21 mouse cellular contexts compared by ENCODE assay signal in the genomic region with DNA sequence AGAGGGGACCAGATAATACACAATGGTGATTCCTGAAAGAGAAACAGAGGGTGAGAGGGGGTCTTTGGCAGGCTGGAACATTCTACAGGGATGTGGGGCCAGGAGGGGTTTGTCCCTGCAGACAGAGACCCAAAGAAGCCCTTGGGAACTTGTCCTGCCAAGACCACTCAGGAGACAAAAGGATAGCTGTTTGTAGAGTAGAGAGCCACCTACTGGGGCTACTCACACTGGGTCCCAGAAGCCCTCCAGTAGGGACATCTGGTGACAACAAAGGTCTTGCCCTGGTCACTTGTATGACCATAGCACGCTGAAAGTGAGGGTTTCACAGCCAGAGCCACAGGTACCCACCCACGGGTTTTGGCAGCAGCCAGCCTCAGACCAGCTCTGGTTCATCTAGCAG. TPM values are rescaled to one million over a fixed set of nuclear protein-coding genes. Genes with fewer than 3 reads are reported as not detected.
DNase-seq lines count a peak whose midpoint lies in the region; ATAC-seq and TF ChIP-seq lines count a peak whose summit lies in the region.
"Had no signal": no experiment of that assay in that cellular context is flagged by ENCODE, and none has a peak within 500 bp of the region (broad histone marks: within the 10 kb centered on the region; RNA-seq: fewer than 3 reads in every experiment).

No protein-coding gene starts in this region.

- no peaks in the 10 kb centered on the region for H3K4me1 ChIP-seq in hindbrain, postnatal 0 days (ENCODE audit: insufficient read depth, low read length)
- peaks cover 2% of the 10 kb centered on the region; the same call in 1 of the 2 replicates for H3K4me1 ChIP-seq in hindbrain, embryonic 11.5 days (replicated peaks; ENCODE audit: control insufficient read depth, insufficient read depth, low read length)
- peaks cover 12 to 29% of the 10 kb centered on the region in 2 experiments for H3K4me1 ChIP-seq in CH12.LX (ENCODE audit: control insufficient read depth in 1 of 2, insufficient read depth in 2 of 2)
- H3K4me1 ChIP-seq in liver, embryonic 14.5 days (replicated peaks; ENCODE audit: control insufficient read depth in 2 of 2, insufficient read depth in 2 of 2, low read length in 1 of 2), result peaks cover 21 to 30% of the 10 kb centered on the region in 2 experiments

- WGBS in hindbrain, postnatal 0 days, result 55% methylated on average over 2 of the region's 2 CpGs
- WGBS in hindbrain, embryonic 11.5 days, result 51% methylated on average over 2 of the region's 2 CpGs
- WGBS in liver, embryonic 14.5 days (ENCODE audit: insufficient replicate concordance), result 35% methylated on average over 2 of the region's 2 CpGs

- H3K4me3 ChIP-seq in gastrocnemius, adult 2 months, result no peak overlapping the region
- H3K4me3 ChIP-seq in hindbrain, postnatal 0 days (ENCODE audit: low read length), result no peak overlapping the region
- H3K4me3 ChIP-seq in hindbrain, embryonic 11.5 days (ENCODE audit: low read depth, low read length), result no peak overlapping the region
- no peak overlapping the region for H3K4me3 ChIP-seq in CH12.LX (replicated peaks in 1 of 3; ENCODE audit: low read depth in 2 of 3, low read length in 2 of 3, poor library complexity in 1 of 3)
- H3K4me3 ChIP-seq in liver, embryonic 14.5 days (ENCODE audit: insufficient read depth in 1 of 2, low read depth in 2 of 2, low read length in 2 of 2), result peak overlapping the region; percentile 81 to 90
- H3K4me3 ChIP-seq: forebrain, embryonic 13.5 days; megakaryocyte, embryonic 14.5 days; midbrain, embryonic 15.5 days had no signal

- no peak for TF ChIP-seq EP300 in CH12.LX (IDR thresholded peaks at IDR 0.05; ENCODE audit: low read length)
- no peak for TF ChIP-seq EP300 in liver, embryonic 14.5 days (IDR thresholded peaks at IDR 0.05; ENCODE audit: low read depth)

- ATAC-seq in hindbrain, postnatal 0 days, result peak; percentile 32; the same call in 1 of the 2 replicates
- ATAC-seq in hindbrain, embryonic 11.5 days (ENCODE audit: low FRiP score), result no peak
- no peak for ATAC-seq in liver, embryonic 14.5 days (ENCODE audit: insufficient read depth)
- ATAC-seq: forebrain, embryonic 13.5 days; midbrain, embryonic 15.5 days had no signal

- H3K79me2 ChIP-seq in CH12.LX (replicated peaks; ENCODE audit: control insufficient read depth, extremely low read depth, insufficient read depth, poor library complexity, severe bottlenecking), result no peaks in the 10 kb centered on the region

- peak; percentile 47 for TF ChIP-seq RAD21 in CH12.LX (IDR thresholded peaks at IDR 0.05; ENCODE audit: low read depth, low read length)

- TF ChIP-seq POLR2A in CH12.LX (IDR thresholded peaks at IDR 0.05; ENCODE audit: low read depth, low read length), result no peak

- H3K9ac ChIP-seq in hindbrain, postnatal 0 days (replicated peaks; ENCODE audit: low read length), result no peak overlapping the region
- H3K9ac ChIP-seq in hindbrain, embryonic 11.5 days (ENCODE audit: low read depth, low read length), result no peak overlapping the region
- no peak overlapping the region for H3K9ac ChIP-seq in CH12.LX (ENCODE audit: insufficient read depth, low read depth)
- H3K9ac ChIP-seq in liver, embryonic 14.5 days (replicated peaks), result peak overlapping the region; percentile 88
- H3K9ac ChIP-seq: forebrain, embryonic 13.5 days; hindbrain, embryonic 14.5 days; midbrain, embryonic 15.5 days had no signal

- peak; percentile 5; the same call in 1 of the 2 replicates for TF ChIP-seq CTCF in gastrocnemius, adult 2 months (IDR thresholded peaks at IDR 0.05)
- peak; percentile 17 for TF ChIP-seq CTCF in hindbrain, postnatal 0 days (IDR thresholded peaks at IDR 0.05; ENCODE audit: low read depth)
- peak in 1 of 2 experiments; percentile 63; a peak in 2 of 4 replicates for TF ChIP-seq CTCF in CH12.LX (conservative IDR thresholded peaks at IDR 0.05 in 1 of 2, IDR thresholded peaks at IDR 0.05 in 1 of 2; ENCODE audit: low read depth in 2 of 2, low read length in 2 of 2)
- 0 out of 2 replicates have a peak, but pooled peaks have one; percentile 28 for TF ChIP-seq CTCF in liver, embryonic 14.5 days (IDR thresholded peaks at IDR 0.05; ENCODE audit: low read depth)

- H3K9me3 ChIP-seq in hindbrain, postnatal 0 days (ENCODE audit: low read length), result no peaks in the 10 kb centered on the region; the same call in 1 of the 2 replicates
- no peaks in the 10 kb centered on the region for H3K9me3 ChIP-seq in hindbrain, embryonic 11.5 days (ENCODE audit: control insufficient read depth, low read length)
- H3K9me3 ChIP-seq in CH12.LX (replicated peaks; ENCODE audit: low read length), result peaks cover 10% of the 10 kb centered on the region
- no peaks in the 10 kb centered on the region; the same call in 1 of the 2 replicates for H3K9me3 ChIP-seq in liver, embryonic 14.5 days (ENCODE audit: control insufficient read depth, low read length)
- H3K9me3 ChIP-seq: forebrain, embryonic 13.5 days; midbrain, embryonic 15.5 days had no signal

- H3K27ac ChIP-seq in gastrocnemius, adult 2 months, result no peak overlapping the region
- H3K27ac ChIP-seq in hindbrain, postnatal 0 days, result no peak overlapping the region
- H3K27ac ChIP-seq in hindbrain, embryonic 11.5 days (ENCODE audit: low read depth, low read length), result no peak overlapping the region
- no peak overlapping the region for H3K27ac ChIP-seq in CH12.LX (ENCODE audit: insufficient read depth, low read depth)
- no peak overlapping the region for H3K27ac ChIP-seq in liver, embryonic 14.5 days
- H3K27ac ChIP-seq: forebrain, embryonic 13.5 days; hindbrain, embryonic 14.5 days; kidney, postnatal 0 days; midbrain, embryonic 15.5 days had no signal

- no peak overlapping the region for H3K4me2 ChIP-seq in hindbrain, postnatal 0 days (ENCODE audit: low read depth, low read length)
- H3K4me2 ChIP-seq in hindbrain, embryonic 11.5 days (replicated peaks; ENCODE audit: low read depth, low read length), result no peak overlapping the region
- H3K4me2 ChIP-seq in CH12.LX (ENCODE audit: insufficient read depth, low read depth, poor library complexity, severe bottlenecking), result no peak overlapping the region
- peak overlapping the region; percentile 97 for H3K4me2 ChIP-seq in liver, embryonic 14.5 days (ENCODE audit: low read depth)
- H3K4me2 ChIP-seq: forebrain, embryonic 13.5 days; hindbrain, embryonic 14.5 days; midbrain, embryonic 15.5 days had no signal

- H3K27me3 ChIP-seq in hindbrain, postnatal 0 days (ENCODE audit: insufficient read depth, low read length), result no peaks in the 10 kb centered on the region
- H3K27me3 ChIP-seq in hindbrain, embryonic 11.5 days (ENCODE audit: control insufficient read depth, insufficient read depth, low read length), result peaks cover 8% of the 10 kb centered on the region; the same call in 1 of the 2 replicates
- H3K27me3 ChIP-seq in CH12.LX (replicated peaks), result no peaks in the 10 kb centered on the region
- no peaks in the 10 kb centered on the region for H3K27me3 ChIP-seq in liver, embryonic 14.5 days (ENCODE audit: control insufficient read depth, insufficient read depth, low read length)
- H3K27me3 ChIP-seq: megakaryocyte, embryonic 14.5 days had no signal

- dilution Hi-C loops in CH12.LX (cut with MboI; ENCODE audit: extremely low pct_ligation_motif_present, extremely low pct_unique_long_range_greater_than_20kb, low sequenced_read_pairs), result no loop called here

- no peaks in the 10 kb centered on the region for H3K36me3 ChIP-seq in hindbrain, postnatal 0 days (ENCODE audit: insufficient read depth, low read length)
- no peaks in the 10 kb centered on the region for H3K36me3 ChIP-seq in hindbrain, embryonic 11.5 days (ENCODE audit: control insufficient read depth, insufficient read depth, low read length)
- H3K36me3 ChIP-seq in CH12.LX (replicated peaks in 1 of 2; ENCODE audit: control insufficient read depth in 1 of 2, insufficient read depth in 1 of 2, low read length in 1 of 2), result peaks cover 0 to 16% of the 10 kb centered on the region in 2 experiments
- no peaks in the 10 kb centered on the region; the same call in none of the 2 replicates for H3K36me3 ChIP-seq in liver, embryonic 14.5 days (replicated peaks; ENCODE audit: control insufficient read depth, insufficient read depth, low read depth)
- H3K36me3 ChIP-seq: midbrain, embryonic 15.5 days had no signal

- no peak for DNase-seq in gastrocnemius, adult 2 months
- DNase-seq in gastrocnemius, adult 8-10 months (ENCODE audit: low spot score in 2 of 2), result no peak
- no peak for DNase-seq in hindbrain, postnatal 0 days (ENCODE audit: low spot score)
- no peak for DNase-seq in hindbrain, embryonic 11.5 days (ENCODE audit: low spot score)
- no peak for DNase-seq in CH12.LX (ENCODE audit: extremely low read depth)
- no peak for DNase-seq in liver, embryonic 14.5 days (ENCODE audit: low read depth in 3 of 3, low spot score in 3 of 3)
- no peak for DNase-seq in lung, adult 18-20 months
- DNase-seq in embryo, embryonic 9.5 days (ENCODE audit: extremely low spot score), result no peak
- DNase-seq: cerebellum, adult 18-20 months; cerebellum, postnatal 25 days; gastrocnemius, postnatal 36 days; kidney, adult 11 months; layer of hippocampus, postnatal 36 days; lung, postnatal 14 days; right cerebral cortex, postnatal 4 days; thymus, adult 2 months had no signal

- in situ Hi-C loops in CH12.LX (cut with MboI; ENCODE audit: low pct_ligation_motif_present, low pct_unique_long_range_greater_than_20kb, low sequenced_read_pairs), result no loop called here

- intact Hi-C loops in gastrocnemius, adult 2 months (cut with DNase I), result loop anchor here (10.0 kb wide), 1 partner anchor 359 kb away; no protein-coding TSS in a partner anchor

TF ChIP-seq in CH12.LX, 34 proteins besides CTCF, POLR2A, EP300 and RAD21:
- TF ChIP-seq SMC3 (IDR thresholded peaks at IDR 0.05; ENCODE audit: low read depth, low read length), result peak; percentile 53
- TF ChIP-seq BHLHE40 (IDR thresholded peaks at IDR 0.05; ENCODE audit: low read depth, low read length), result no peak
- TF ChIP-seq CHD2 (IDR thresholded peaks at IDR 0.05; ENCODE audit: low read length), result no peak
- TF ChIP-seq POLR2AphosphoS2 (IDR thresholded peaks at IDR 0.05; ENCODE audit: low read depth, low read length), result no peak
- no peak for TF ChIP-seq ZKSCAN1 (IDR thresholded peaks at IDR 0.05; ENCODE audit: borderline replicate concordance, low read depth, low read length)

RNA-seq across cellular contexts. Expression of gene Acot11, which starts 1.1 kb away (rescaled TPM):
- total RNA-seq in gastrocnemius, adult 2 months (2021), result 10 to 100 TPM in 1 of 2 experiments, 1 to 10 TPM in 1; 7.1 to 17.3 TPM
- 10 to 100 TPM in 2 of 4 experiments, 1 to 10 TPM in 2; 9.1 to 12.9 (median 10.1) TPM for total RNA-seq in gastrocnemius, adult 8-10 months (2022)
- total RNA-seq in hindbrain, postnatal 0 days (2014; rRNA removed), result 11.1 and 12.2 TPM in 2 replicates
- polyA plus RNA-seq in hindbrain, postnatal 0 days (2015; fragmentation: Nextera tagmentation; extraction: Ambion mirVana), result 2.0 and 2.7 TPM in 2 replicates
- polyA plus RNA-seq in hindbrain, embryonic 11.5 days (2014; fragmentation: Nextera tagmentation; extraction: Ambion mirVana), result 1.4 and 1.7 TPM in 2 replicates
- total RNA-seq in CH12.LX (2012; rRNA removed) (4.8 and 6.8 TPM in 2 replicates), CH12.LX (2014; rRNA removed) (2.0 and 2.3 TPM in 2 replicates)
- polyA plus RNA-seq in CH12.LX (2012; ENCODE audit: insufficient read length, low read depth), result 4.3 and 4.4 TPM in 2 replicates
- polyA plus RNA-seq in liver, embryonic 14.5 days (2012; rRNA removed), result 3.9 and 4.1 TPM in 2 replicates
- 4.1 and 5.1 TPM in 2 replicates for polyA plus RNA-seq in liver, embryonic 14.5 days (2014; fragmentation: Nextera tagmentation; extraction: Ambion mirVana)

Comparison
In these comparisons a context has a peak if more than half of its experiments do, and no peak if none do; other contexts are left out.
1. H3K4me3 ChIP-seq: peak in liver, embryonic 14.5 days (2 of 2); none in gastrocnemius, adult 2 months (single experiment), hindbrain, postnatal 0 days (single experiment), hindbrain, embryonic 11.5 days (single experiment) and CH12.LX (0 of 3).